Mouse (Mus musculus) frontal cortex, postnatal 14 days (tissue): Measurements from ENCODE around the gene Zfp536.

ENCODE experiments used
- DNase-seq, 2 experiments: peaks; one replicate each; pipeline ENCODE4 v3.0.0; 2022; ENCODE audit warnings: low spot score in 2 of 2

Zfp536 gene

DNA sequence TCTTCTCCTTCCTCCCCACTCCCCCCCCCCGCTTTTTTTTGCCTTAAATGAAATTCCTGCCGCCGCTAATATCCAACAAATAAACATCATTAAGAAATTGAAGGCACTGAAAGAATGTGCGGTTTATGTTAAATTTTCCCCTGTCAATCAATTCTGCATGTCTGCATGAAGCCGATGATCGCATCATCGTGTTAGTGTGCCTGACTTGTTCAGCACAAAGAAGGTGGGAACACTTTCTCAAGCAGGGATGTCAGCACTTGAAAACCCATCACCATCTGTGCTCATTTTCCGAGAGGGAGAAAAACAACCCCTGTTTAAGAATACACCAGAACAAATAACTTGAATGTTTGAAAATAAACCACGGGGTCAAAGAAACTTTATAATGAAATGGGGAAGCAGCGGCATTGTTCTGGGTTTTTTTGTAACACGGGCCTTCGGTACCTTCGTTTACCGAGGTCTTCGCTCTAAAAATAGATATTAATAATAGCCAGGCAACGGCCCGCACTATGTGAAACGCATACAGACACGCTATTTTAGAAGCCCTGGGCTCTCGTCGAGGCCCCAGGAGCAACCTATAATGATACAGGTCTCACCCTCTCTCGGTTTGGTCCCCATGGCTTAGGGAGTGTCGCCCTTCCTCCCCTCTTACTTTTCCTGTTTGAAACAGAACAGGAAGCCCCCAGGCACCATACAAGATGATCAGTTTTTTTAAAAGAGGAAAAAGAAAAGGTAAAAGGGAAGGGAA is 83.7 kb downstream of the Zfp536 start:
- DNase-seq = no peak

DNA sequence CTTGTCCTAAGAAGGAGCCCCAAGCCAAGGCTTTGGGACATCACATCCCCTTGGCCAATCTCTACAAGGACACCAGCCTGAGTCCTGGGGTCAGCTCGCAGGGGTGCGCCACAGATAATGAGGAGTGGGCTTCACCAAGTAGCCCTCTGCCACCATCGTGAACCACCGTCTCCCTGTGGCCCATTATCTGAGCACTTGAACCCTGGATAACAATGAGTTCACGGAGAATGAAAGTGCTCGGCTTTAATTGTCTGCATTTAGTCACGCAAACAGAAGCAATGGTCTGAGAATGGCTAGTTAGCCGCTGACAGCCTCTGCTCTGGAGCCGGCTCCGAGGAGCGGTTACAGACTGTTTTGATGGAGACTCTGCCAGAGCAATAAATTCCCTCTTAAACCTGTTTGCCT is 84.3 kb downstream of the Zfp536 start:
- DNase-seq = no peak

DNA sequence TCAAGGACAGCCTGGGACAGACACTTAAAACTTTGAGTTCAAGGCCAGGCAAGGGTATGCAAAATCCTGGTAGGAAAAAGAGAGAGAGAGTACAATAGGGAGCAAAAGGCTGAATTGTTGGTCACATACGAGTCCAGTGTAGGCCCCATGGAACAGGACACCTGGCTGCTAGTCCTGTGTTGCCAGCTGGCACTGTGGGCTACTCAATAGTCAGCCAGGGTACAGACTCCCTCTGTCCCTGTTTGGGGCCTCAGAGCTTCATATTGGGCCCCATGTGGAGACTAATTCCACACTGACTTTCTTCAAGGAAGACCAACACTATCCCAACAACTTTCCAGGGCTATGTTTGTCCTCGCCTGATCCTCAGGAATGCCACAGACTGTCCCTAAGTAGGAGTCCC is 87.1 kb downstream of the Zfp536 start:
- no peak for DNase-seq

DNA sequence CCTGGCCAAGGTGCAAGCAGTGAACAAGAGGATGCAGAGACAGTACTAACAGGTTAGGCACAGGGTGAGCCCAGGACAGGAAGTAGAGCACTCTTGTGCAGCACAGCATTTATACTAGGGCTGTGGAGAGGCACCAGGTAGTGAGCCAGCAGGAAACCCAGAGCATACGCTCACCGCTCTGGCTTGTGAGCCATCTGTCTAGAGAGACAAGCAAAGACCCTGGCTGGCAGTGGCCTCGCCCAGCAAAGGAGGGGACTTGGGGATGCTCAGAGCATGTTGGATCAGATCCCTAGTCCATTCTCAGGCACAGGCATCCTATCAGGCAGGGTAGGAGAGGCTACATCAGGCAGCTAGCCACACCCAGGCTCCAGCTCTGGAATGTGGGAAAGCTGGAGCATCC is 88.2 kb downstream of the Zfp536 start:
- DNase-seq = no peak

DNA sequence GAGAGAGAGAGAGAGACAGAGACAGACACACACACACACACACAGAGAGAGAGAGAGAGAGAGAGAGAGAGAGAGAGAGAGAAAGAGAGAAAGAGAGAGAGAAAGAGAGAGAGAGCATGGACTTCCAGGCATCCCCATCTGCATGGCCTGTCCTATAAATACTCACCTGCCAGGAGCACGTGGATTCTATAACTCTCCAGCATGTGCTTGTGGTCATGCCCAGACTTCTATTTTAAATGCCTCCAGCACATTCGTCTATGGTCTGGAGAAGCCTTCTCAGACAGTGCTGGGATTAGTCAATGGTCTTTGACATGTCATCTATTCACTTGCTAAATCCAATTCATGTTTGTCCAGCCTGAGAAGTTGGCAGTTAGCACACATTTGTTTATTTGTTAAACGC is 92.1 kb downstream of the Zfp536 start:
- no peak for DNase-seq

DNA sequence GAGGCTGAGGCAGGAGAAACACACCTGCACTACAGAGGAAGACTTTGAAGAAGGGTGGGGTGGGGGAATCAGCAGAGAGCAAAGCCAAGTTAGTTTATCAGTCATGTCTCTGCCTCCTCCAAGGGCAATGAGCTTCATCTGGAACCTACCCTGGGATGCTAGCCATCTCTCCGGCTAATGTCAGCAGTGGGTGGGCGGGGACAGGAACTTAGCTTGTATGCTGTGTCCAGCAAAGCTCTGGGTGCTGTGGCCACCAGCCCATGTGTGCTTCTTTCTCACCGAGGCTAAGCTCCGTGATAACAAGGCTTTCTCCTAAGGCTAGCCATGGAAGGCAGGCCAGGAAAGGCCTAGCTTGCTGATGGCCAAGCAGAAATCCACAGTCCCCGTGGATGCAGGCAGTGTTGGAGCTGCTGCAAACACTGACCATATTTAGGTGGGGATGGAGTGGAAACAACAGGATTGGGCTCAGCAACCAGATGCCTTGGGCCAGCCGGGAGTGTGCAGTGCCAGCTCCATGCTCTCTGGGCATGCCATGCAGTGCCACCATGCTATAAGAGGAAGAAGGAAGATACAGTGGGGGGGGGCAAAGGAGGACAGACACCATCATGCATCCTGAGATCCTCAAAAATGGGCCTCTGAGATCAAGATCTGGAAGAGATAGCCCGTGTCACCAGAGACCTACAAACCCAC is 109.6 kb downstream of the Zfp536 start:
- DNase-seq = no peak

DNA sequence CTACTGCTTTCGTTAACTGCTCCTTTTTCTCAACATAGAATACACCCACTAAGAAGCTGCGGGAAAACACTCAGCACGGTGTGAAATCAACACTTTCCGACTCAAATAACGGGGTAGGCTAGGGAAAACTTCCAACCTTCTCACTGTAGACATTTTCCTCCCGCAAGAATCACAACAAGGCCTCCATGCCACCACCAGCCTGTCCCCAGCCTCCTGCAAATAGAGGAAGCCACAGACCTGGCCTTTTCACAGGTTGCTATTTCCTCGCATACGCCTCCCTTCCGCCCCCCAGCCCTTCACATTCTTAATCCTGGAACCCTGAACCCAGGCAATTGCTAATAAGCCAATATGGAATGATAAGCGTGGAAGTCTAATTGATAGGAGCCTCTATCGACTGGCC is 124.8 kb downstream of the Zfp536 start:
- no peak for DNase-seq

DNA sequence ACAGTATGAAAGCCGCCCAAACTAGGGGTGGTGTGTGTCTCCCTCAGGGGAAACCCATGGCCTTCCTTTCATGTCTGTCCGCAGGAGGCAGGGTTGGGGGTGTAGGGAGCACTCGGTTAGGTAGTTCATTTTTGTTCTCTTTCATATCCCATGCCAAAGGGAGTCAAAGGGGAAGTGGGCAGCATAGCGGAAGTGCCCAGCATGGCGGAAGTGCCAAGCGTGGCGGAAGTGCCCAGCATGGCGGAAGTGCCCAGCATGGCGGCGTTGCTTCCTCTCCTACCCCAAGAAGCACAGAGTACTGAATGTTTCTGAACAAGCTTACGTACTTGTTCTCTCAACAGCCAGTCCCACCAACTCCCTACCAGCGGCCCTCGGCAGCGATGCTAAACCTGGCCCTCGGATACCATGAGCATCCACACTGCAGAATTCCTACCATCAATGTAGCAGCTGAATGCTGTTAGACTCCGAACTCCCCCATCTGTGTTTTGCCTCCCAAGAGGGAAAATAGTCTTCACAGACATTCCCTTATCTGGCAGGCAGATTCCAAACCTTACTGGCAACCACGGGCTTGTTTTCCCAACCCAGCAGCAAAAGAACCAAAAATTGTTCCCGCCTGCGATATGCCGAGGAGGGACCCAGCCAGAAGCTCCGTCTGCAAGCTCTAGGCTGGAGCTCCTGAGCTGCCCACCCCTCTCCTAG is 125.4 kb downstream of the Zfp536 start:
- peak in 1 of 2 experiments; percentile 27 for DNase-seq

DNA sequence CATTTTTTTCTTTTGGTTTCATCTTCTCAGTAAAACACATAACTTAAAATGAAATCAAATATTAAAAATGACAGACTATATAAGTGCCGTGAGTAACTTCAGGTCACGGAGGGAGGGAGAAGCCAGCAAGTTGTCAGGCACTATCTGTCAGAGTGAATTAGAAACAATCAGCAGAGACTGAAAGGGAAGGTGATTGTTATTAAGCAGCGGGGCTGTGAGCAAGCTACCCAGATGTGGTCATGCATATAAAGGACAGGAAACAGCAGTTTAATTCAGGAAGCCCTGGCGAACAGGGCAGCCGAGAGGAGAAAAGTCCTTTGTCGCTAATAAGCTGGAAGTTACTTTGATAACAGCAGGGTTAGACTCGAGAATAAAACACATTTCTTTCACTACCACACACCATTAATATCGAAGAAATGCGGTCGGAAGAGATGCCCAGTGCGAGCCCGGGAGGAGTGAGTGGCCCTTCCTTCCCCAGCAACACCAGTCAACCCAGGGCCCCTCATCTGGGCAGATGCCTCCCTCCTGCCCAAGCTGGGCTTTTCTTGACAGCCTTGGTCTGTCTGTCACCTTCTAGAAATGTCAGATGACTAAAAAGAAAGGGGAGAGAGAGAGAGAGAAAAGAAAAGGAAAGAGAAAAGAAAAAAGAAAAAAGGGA is 133.6 kb downstream of the Zfp536 start:
- DNase-seq = no peak

DNA sequence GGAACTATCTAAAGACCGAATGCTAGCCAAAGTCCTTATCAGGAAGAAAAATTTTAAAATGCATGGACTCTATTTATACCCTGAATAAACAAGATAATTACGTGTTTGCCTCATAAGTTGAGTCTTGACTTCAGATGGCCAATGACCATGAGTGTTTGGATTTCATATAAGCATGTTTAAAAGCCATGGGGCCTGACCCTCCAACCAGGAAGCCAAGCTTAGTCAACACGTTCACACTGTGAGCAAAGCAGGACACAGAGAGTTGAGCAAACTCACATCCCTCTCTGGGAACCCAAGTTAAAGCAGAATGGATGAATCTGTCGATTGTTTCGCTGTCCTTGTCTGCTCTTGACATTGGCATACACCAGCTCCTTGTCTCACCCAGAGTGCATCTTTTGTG is 138.6 kb downstream of the Zfp536 start:
- DNase-seq = no peak

DNA sequence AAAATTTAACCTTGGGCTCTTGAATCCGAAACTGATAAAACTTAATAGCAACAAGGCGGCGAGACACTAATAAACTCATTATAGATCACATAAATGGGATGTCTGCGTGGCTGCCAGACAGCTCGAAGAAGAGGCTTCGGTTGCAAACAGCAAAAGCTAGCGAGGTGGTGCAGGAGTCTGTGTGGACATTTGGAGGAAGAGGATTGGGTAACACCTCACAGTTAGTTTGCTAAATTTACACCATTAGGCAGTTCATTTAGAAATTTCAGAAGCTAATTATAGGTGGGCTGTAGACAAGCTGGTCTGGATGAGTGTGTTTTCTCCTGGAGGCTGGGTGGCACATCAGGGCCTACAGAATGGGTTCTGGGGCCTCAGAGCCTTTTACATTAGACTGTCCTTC is 143.0 kb downstream of the Zfp536 start:
- DNase-seq = no peak

DNA sequence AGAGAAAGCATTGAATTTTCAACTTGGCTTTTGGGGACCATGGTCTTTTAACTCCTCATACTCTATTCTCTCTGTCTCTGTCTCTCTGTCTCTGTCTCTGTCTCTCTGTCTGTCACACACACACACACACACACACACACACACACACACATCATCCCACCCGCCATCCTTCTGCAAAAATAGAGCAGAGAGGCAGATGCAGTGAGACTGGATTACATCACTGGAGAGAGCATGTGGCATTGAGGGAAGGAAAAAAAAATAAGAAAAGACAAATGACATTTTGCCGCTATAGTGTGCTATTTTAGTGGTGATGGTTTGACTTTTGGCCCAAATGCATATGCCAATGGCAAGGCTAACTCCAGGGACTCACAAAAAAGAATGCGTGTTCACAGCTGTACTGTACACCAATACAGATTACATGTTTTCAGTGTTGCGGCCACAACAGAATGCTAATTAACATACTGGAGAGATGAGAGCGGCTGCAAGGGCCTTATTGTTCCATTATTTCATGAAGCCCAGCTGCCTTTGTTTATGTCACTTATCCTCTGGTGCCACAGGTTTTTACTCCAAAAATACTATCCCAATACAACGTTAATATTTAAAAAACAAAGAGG is 145.4 kb downstream of the Zfp536 start:
- no peak for DNase-seq

DNA sequence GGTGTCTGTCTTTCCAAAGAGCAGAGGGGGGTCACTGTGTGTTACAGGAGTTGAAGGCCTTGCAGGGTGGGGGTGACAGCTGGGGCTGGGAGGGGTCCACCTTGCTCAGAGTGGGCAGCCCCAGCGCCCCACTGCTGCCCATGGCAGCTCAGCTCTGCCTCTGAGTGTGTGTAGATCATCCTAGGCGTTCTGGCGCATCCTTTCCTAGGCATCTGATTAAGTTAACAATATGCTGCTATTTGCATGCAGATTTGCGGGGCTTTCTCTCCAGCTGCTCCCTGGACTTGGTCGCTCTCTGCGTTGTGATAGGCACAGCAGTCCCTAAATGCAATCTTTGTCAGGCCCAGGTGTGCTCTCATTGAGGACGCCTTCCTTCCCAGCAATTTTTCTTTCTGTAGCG is 147.7 kb downstream of the Zfp536 start:
- no peak for DNase-seq

DNA sequence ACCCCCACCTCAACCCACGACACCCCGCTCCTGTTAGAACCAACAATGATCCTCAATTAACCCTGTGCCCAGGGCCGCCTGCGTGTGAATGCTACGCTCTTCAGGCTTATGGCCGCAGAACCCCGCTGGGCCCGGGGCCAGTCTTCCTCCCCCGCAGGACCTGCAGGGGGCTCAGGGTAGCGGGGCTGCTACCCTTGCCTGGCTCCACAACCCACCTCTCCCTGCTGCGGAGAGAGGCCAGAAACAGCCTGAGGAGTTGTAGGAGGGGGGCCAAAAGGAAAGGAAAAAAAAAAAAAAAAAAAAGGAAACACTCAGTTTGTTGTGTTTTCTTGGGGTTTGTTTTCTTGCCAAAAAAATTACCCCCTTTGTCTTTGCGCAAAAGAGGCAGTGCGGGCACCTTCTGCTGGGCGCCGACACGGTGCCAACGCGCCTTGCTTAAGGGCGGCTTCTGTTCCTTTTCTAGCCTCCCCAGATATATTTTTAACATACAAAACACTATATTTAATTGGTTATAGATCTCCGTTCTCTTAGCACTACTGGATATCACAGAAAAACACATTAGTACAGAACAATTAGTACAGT is 148.6 kb downstream of the Zfp536 start:
- no peak for DNase-seq

DNA sequence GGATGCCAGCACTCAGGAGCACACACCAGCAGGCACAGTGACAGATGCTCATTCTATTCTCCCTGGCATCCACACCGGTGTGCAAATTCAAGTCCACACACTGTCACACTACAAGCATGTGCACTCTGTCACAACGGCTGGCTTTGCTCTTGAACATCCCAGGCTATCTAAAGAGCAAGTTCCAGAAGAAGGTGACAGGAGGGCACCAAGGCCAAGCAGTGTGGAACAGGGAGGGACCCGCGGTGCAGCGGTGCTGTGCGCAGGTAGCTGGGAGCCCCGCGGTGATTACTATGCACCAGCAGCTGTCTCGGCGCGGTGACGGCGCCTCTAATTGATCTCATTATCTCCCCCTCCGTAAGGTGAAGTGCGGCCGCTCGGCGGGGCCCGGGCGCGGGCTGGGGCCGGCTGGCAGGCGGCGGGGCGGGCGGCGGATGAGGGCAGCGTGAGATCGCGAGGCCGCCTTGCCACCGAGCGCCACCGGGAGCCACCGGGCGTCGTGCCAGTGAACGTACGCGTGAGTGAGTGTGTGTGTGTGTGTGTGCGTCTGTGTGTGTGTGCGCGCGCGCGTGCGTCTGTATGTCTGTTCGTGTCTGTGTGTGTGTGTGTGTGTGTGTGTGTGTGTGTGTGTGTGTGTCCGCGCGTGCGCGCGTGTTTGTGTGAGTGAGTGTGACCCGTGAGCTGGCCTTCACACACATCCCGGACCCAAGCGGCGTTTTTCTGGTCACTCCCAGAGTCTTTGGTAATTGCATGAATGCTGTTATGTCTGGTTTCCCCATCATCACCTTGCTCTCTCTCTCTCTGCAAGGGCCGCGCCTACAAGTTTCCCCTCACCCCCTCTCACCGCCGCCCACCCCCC is 149.3 kb downstream of the Zfp536 start:
- DNase-seq = peak; percentile 51 to 60

DNA sequence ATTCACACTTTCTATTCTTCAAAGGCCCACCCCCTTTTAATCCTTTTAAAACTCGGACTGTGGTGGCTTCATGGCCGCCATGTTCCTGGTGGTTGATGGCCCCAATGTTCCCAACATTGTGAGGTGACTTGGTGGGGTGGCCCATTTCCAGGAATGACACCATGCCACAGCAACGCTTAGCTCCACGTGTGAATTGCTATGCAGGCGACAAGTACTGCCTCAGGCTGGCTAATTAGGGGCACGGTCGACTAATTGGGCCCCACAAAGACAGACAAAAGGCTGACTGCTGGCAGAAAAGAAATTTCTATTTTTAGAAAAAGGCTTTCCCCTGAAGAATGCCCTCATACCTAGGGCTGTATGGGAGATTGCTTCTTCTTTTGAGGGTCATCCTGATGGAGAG is 154.2 kb downstream of the Zfp536 start:
- DNase-seq = no peak

DNA sequence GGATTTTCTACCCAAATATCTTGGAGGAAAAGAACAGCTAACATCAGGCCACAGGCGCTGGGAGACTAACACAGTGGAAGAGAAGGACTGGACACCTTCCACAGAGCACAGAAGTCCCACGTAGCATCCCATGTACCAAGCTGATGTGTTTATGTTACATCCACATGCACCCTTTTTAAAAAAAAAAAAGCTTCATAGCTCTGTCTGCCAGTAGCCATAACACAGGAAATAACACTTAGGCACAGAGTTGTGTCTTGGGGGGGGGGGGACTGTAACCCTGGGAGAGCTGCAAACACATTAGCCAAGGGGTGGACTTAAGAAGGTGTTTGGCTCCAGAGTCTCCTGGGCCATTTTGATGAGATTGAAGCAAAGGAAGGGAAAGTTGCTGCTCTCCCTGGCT is 155.6 kb downstream of the Zfp536 start:
- DNase-seq = no peak

DNA sequence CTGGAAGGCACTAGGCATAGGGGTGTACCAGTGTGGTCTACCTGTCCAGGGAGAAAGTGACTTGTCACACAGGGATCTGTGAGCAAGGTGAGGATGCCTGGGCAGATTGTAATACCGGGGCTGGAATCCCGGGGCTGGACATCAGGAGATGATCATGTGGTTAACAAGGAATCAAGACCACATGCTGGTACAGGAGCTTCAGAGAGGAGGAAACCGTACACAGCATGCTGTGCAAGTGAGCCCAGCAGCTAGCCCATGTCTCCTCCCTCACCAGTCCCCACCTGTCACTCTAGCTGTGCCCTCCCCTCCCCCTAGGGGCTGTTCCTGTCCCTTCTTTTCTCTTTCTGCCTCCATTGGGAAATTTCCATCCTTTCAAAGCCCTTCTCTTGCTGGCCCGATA is 157.5 kb downstream of the Zfp536 start:
- DNase-seq = no peak

DNA sequence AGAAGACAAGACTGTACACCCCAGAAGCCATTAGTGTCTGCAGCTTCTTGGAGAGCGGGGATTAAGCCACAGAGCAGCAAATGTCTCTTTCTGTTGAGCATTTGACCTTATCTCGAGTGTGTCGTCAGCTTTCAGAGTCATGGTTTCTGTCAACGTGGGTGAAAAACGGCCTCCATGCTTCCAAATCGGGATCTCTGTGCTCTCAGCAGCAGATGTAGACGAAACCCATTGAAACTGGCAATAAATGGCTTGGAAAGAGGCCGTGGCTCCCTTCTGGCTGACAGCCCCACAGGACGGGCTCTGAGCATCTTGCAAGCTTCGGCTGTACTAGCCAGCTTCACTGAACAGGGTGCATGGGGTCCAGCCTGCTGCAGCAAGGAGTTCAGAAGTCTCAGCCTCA is 159.1 kb downstream of the Zfp536 start:
- DNase-seq = no peak

DNA sequence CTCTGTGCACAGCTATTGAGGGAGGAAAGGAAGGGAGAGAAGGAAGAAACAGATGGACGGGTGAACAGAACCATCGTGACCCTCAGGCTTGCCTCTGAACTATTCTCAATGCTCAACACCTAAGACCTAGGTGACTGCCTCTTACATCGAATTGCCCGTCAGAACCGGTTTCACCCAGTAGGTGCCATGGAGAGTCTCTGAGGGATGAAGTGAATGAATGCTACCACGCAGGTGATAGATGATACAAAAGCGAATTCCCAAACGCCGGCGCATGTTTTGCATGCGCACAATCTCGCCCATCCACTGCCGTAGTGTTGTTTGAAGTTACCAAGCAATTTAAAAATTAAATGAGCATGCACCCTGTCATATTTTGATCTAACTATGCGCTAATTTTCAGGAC is 164.9 kb downstream of the Zfp536 start:
- DNase-seq = no peak

DNA sequence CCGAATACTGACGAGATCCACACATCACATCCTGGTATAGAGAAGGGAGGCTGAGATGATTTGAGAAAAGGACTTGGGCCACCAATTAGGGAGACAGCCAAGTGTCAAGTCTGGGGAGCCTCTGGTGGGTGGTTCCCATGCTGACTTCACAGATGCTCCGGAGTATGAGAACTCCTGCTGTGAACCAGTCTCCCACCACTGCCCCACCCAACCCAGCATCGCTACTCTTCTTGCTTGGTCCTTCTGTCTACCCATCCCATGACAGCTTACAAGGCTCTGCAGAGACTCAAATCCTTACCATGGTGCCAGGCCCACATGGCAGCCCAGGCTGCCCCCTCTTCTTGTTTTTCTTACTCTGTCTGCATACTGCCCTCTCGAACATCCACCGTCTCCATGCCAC is 165.5 kb downstream of the Zfp536 start:
- DNase-seq = no peak
